Mouse (Mus musculus) cerebellum, adult 2 months (tissue): ENCODE data around the gene Acox3.

Experiments
- CTCF ChIP-seq: fragments of 200-500 bp; IDR thresholded peaks from 2 replicates; pipeline ENCODE4 v1.5.1; 2011; ENCODE audit warnings: low read depth, mild to moderate bottlenecking, control low read depth, low read length, moderate library complexity, borderline replicate concordance; ENCODE audit not compliant: insufficient read depth
- POLR2A ChIP-seq: fragments of 200-500 bp; IDR thresholded peaks from 2 replicates; pipeline ENCODE4 v1.6.1; 2011; ENCODE audit warnings: low read length, control low read depth, borderline replicate concordance; ENCODE audit not compliant: insufficient read depth

DNA sequence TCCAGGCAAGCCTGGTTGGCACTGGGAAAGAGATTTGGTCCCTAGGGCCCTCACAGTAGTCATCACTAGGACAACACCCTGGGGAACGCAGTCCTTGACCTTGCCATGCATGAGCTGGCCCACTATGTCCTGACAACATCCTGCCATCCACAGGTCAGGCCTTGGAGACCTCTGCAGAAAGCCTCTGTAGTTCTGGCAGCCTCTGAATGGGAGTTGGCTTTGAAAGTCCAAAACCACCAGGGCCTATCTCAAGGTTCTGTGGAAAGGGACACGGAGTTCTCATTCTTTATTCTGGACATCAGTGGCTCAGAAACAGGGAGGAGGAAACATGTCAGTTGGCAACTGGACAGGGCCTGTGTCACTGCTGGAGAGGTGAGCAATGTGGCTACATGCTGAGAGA, 53.2 kb downstream of the Acox3 start:
- TF ChIP-seq CTCF: no peak
- no peak for TF ChIP-seq POLR2A
